ENCODE assay signal across 7 mouse cellular contexts in the genomic region with DNA sequence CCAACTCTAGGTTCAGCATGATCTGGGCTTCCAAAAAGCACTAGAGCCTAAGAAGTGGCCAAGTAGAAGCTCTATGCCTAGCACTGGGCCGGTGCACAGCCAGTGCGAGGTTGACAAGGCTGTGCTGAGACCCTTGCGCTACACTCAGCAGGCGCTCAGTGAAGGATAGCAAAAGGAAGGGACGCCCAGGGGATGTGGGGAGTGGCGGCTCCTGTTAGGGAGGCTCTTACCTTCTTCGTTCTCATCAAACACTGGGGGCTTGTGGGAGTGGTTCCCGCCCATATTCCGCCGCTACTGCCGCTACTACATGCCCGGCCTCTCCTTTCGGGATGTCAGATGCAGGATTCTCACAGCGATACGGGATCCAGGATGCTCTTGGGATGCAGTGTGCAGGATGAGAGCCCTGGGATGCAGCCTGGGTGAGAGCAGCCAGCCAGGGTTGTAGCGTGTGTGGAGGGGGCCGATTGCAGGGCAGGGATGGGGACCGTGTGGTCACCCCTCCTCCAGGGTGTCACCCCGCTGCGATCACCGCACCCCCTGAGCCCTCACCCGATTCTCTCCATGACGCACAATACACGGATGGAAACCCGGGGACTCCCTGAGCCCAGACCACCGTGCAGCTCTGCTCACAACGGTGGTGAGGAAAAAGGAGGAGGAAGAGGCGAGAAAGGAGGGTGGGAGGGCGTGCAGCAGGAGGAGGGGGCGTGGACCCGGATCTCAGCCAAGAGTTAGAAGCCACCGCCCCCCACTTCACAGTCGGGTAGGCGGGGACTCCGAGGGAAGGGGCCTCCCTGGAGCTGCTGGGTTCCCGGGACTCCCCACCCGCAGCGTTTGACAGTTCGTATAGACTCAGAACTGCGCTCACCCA. TPM values are rescaled to one million over a fixed set of nuclear protein-coding genes. Genes with fewer than 3 reads are reported as not detected.
DNase-seq lines count a peak whose midpoint lies in the region; ATAC-seq and TF ChIP-seq lines count a peak whose summit lies in the region.

A gene (minus strand): TSS at position 667 of the 868 bp plus-strand sequence.

- peak within 1 kb of the TSS; percentile 63 for H3K4me3 ChIP-seq in forebrain, embryonic 15.5 days
- H3K4me3 ChIP-seq in intestine, embryonic 14.5 days (ENCODE audit: low read depth, low read length): peak within 1 kb of the TSS; percentile 32
- H3K4me3 ChIP-seq in limb, embryonic 14.5 days (replicated peaks; ENCODE audit: low read length): peak within 1 kb of the TSS; percentile 53
- peak within 1 kb of the TSS; percentile 45 for H3K4me3 ChIP-seq in neural tube, embryonic 14.5 days (ENCODE audit: low read depth, low read length)

- TF ChIP-seq POLR2A in limb, embryonic 14.5 days (IDR thresholded peaks at IDR 0.05; ENCODE audit: borderline replicate concordance, extremely low read depth, insufficient read depth, insufficient read length): no peak

- H3K9me3 ChIP-seq in forebrain, embryonic 15.5 days: no peaks in the 10 kb centered on the region
- H3K9me3 ChIP-seq in intestine, embryonic 14.5 days (ENCODE audit: control insufficient read depth, low read length): no peaks in the 10 kb centered on the region
- no peaks in the 10 kb centered on the region for H3K9me3 ChIP-seq in limb, embryonic 14.5 days (ENCODE audit: control insufficient read depth, low read length)
- no peaks in the 10 kb centered on the region for H3K9me3 ChIP-seq in neural tube, embryonic 14.5 days (ENCODE audit: control insufficient read depth, low read length)

- WGBS in forebrain, embryonic 15.5 days: under 1% methylated on average over 40 of the region's 40 CpGs
- whole genome bisulfite sequencing in intestine, embryonic 14.5 days: 1% methylated on average over 40 of the region's 40 CpGs
- 2% methylated on average over 40 of the region's 40 CpGs for WGBS in limb, embryonic 14.5 days
- WGBS in neural tube, embryonic 14.5 days: under 1% methylated on average over 40 of the region's 40 CpGs

- DNase-seq in right cerebral cortex, adult 18-20 months: peak; percentile 30
- no peak for DNase-seq in right cerebral cortex, postnatal 14 days
- peak; percentile 78 for DNase-seq in intestine, embryonic 14.5 days (ENCODE audit: low spot score)
- peak; percentile 73 for DNase-seq in limb, embryonic 14.5 days (ENCODE audit: low spot score)
- no peak for DNase-seq in urinary bladder, postnatal 14 days (ENCODE audit: low spot score)

- no peaks in the 10 kb centered on the region for H3K36me3 ChIP-seq in forebrain, embryonic 15.5 days
- no peaks in the 10 kb centered on the region for H3K36me3 ChIP-seq in intestine, embryonic 14.5 days (ENCODE audit: control insufficient read depth, insufficient read depth, low read length)
- 0 out of 2 replicates have a peak, but pooled peaks cover 4% of the 10 kb centered on the region for H3K36me3 ChIP-seq in limb, embryonic 14.5 days (ENCODE audit: control insufficient read depth, insufficient read depth, low read length)
- no peaks in the 10 kb centered on the region for H3K36me3 ChIP-seq in neural tube, embryonic 14.5 days (ENCODE audit: control insufficient read depth, insufficient read depth, low read length)

- peaks cover 7% of the 10 kb centered on the region; the same call in 1 of the 2 replicates for H3K27me3 ChIP-seq in forebrain, embryonic 15.5 days
- peaks cover 26% of the 10 kb centered on the region; the same call in 1 of the 2 replicates for H3K27me3 ChIP-seq in intestine, embryonic 14.5 days (replicated peaks; ENCODE audit: control insufficient read depth, insufficient read depth, low read length)
- 0 out of 2 replicates have a peak, but pooled peaks cover 13% of the 10 kb centered on the region for H3K27me3 ChIP-seq in limb, embryonic 14.5 days (ENCODE audit: control insufficient read depth, insufficient read depth, low read length)
- peaks cover 3% of the 10 kb centered on the region; the same call in 1 of the 2 replicates for H3K27me3 ChIP-seq in neural tube, embryonic 14.5 days (ENCODE audit: control insufficient read depth, insufficient read depth, low read length)

- H3K9ac ChIP-seq in forebrain, embryonic 15.5 days (replicated peaks): peak within 1 kb of the TSS; percentile 74
- H3K9ac ChIP-seq in intestine, embryonic 14.5 days (ENCODE audit: low read length): peak within 1 kb of the TSS; percentile 11; the same call in 1 of the 2 replicates
- peak within 1 kb of the TSS; percentile 55 for H3K9ac ChIP-seq in limb, embryonic 14.5 days (ENCODE audit: low read depth, low read length, severe bottlenecking)
- peak within 1 kb of the TSS; percentile 64 for H3K9ac ChIP-seq in neural tube, embryonic 14.5 days (replicated peaks; ENCODE audit: low read depth, low read length)

- H3K4me1 ChIP-seq in forebrain, embryonic 15.5 days: peaks cover 37% of the 10 kb centered on the region
- no peaks in the 10 kb centered on the region; the same call in none of the 2 replicates for H3K4me1 ChIP-seq in intestine, embryonic 14.5 days (replicated peaks; ENCODE audit: control insufficient read depth, insufficient read depth, low read length)
- peaks cover 20% of the 10 kb centered on the region for H3K4me1 ChIP-seq in limb, embryonic 14.5 days (ENCODE audit: control insufficient read depth, insufficient read depth, low read length)
- peaks cover 3% of the 10 kb centered on the region; the same call in 1 of the 2 replicates for H3K4me1 ChIP-seq in neural tube, embryonic 14.5 days (ENCODE audit: control insufficient read depth, insufficient read depth, low read length)

- H3K27ac ChIP-seq in forebrain, embryonic 15.5 days (replicated peaks): peak within 1 kb of the TSS; percentile 88
- no peak within 1 kb of the TSS for H3K27ac ChIP-seq in intestine, embryonic 14.5 days (ENCODE audit: low read depth)
- H3K27ac ChIP-seq in limb, embryonic 14.5 days (replicated peaks; ENCODE audit: low read depth, low read length): no peak within 1 kb of the TSS
- H3K27ac ChIP-seq in neural tube, embryonic 14.5 days (ENCODE audit: low read depth, low read length): peak within 1 kb of the TSS; percentile 60

- ATAC-seq in forebrain, embryonic 15.5 days (replicated peaks): peak; percentile 90
- ATAC-seq in intestine, embryonic 14.5 days (replicated peaks; ENCODE audit: low FRiP score, low TSS enrichment, low read depth): peak; percentile 80
- ATAC-seq in limb, embryonic 14.5 days (ENCODE audit: low FRiP score, low read depth): peak; percentile 84
- ATAC-seq in neural tube, embryonic 14.5 days (ENCODE audit: low read depth): peak; percentile 90

- peak within 1 kb of the TSS; percentile 82 for H3K4me2 ChIP-seq in forebrain, embryonic 15.5 days (replicated peaks)
- H3K4me2 ChIP-seq in intestine, embryonic 14.5 days (ENCODE audit: low read length): peak within 1 kb of the TSS; percentile 68
- peak within 1 kb of the TSS; percentile 75 for H3K4me2 ChIP-seq in limb, embryonic 14.5 days (replicated peaks; ENCODE audit: low read depth, low read length, severe bottlenecking)
- H3K4me2 ChIP-seq in neural tube, embryonic 14.5 days (ENCODE audit: low read depth, low read length): peak within 1 kb of the TSS; percentile 66

RNA-seq across cellular contexts. Expression of the gene that starts here (rescaled TPM):
- polyA plus RNA-seq in forebrain, embryonic 15.5 days (2015; fragmentation: Nextera tagmentation; extraction: Ambion mirVana): 16.7 and 18.9 TPM in 2 replicates
- 0.19 and 0.51 TPM in 2 replicates for polyA plus RNA-seq in intestine, embryonic 14.5 days (2014; fragmentation: Nextera tagmentation; extraction: Ambion mirVana)
- 18.0 and 28.2 TPM in 2 replicates for polyA plus RNA-seq in limb, embryonic 14.5 days (2012; rRNA removed)
- 7.8 and 9.5 TPM in 2 replicates for polyA plus RNA-seq in limb, embryonic 14.5 days (2014; fragmentation: Nextera tagmentation; extraction: Ambion mirVana)
- polyA plus RNA-seq in neural tube, embryonic 14.5 days (2014; fragmentation: Nextera tagmentation; extraction: Ambion mirVana): 45.1 and 55.0 TPM in 2 replicates

Comparison
In these comparisons a context has a peak if more than half of its experiments do, and no peak if none do; other contexts are left out.
1. DNase-seq: peak in right cerebral cortex, adult 18-20 months (single experiment) and limb, embryonic 14.5 days (single experiment); none in right cerebral cortex, postnatal 14 days (single experiment) and urinary bladder, postnatal 14 days (single experiment).
2. Peak in DNase-seq, ATAC-seq, H3K4me3 ChIP-seq, H3K9ac ChIP-seq and H3K4me2 ChIP-seq in intestine, embryonic 14.5 days; RNA of the gene not detected or under 1 TPM.
3. H3K27ac ChIP-seq: peak in forebrain, embryonic 15.5 days (single experiment) and neural tube, embryonic 14.5 days (single experiment); none in intestine, embryonic 14.5 days (single experiment) and limb, embryonic 14.5 days (single experiment).
4. H3K9ac ChIP-seq: peak in every context shown above with its lines; median percentile 74 in forebrain, embryonic 15.5 days; 64 in neural tube, embryonic 14.5 days; 55 in limb, embryonic 14.5 days; 11 in intestine, embryonic 14.5 days.
5. Peak in every context shown above with its lines, with median percentiles within 50 percentile points of each other: ATAC-seq, H3K4me2 ChIP-seq and H3K4me3 ChIP-seq.